Mouse (Mus musculus): ENCODE measurements at regions not wholly inside any gene's neighbourhood (a gene's known extent, or its start where the extent isn't known, plus 50 kb on each side); places are given as distances from the start of the nearest gene placed in this dataset.

DNA sequence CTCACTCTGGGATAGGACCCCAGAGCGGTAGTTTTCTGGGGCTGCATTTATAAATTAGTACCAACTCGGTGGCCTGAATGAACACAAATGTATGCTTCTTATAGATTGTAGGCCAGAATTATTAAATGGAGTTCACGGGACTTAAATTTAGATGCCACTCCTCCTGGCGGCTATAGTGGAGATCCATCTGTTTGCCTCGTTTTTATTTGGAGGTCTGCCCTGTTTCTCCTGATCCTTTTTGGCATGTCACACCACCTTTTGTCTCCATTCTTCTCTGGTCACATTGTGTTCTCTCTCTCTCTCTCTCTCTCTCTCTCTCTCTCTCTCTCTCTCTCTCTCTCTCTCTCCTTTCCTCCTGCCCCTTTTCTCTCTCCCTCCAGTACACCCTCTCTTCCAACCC is 217.5 kb downstream of the Pik3r1 start:
- WGBS = 60% methylated on average over 5 of the region's 5 CpGs
- Histone ChIP-seq H3K4me2 (no peak overlapping the region), H3K36me3 (replicated peaks) (no peaks in the 10 kb centered on the region), H3K4me3 (no peak overlapping the region), H3K9ac (no peak overlapping the region), H3K4me1 (no peaks in the 10 kb centered on the region), H3K27ac (no peak overlapping the region), H3K9me3 (no peaks in the 10 kb centered on the region), H3K27me3 (replicated peaks) (no peaks in the 10 kb centered on the region)
- no peak for ATAC-seq (replicated peaks)

DNA sequence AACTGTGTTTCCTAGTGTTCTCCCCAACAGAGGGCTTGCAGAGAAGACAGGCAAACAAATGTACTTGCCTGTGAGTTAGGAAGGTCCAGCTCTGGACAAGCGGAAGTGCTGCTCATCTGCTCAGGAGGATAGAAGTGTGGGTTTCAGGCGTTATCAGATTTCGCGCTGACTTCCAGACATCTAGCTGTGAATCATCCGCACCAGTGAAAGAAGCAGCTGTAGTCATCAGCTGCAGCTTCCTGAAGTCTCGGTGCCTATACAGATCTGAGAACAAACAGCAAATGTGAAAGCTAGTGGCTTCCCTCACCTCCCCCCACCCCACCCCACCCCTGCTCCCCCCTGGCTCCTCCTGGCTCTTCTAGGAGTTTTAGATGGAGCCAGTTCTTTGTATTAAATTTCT is 220.1 kb downstream of the Pik3r1 start:
- no peaks in the 10 kb centered on the region for H3K27me3 ChIP-seq (replicated peaks)
- no peaks in the 10 kb centered on the region for H3K36me3 ChIP-seq (replicated peaks)
- H3K4me1 ChIP-seq = no peaks in the 10 kb centered on the region
- H3K27ac ChIP-seq = no peak overlapping the region
- ATAC-seq (replicated peaks) = no peak
- WGBS = 51% methylated on average over 6 of the region's 6 CpGs
- no peaks in the 10 kb centered on the region for H3K9me3 ChIP-seq
- no peak overlapping the region for H3K4me3 ChIP-seq
- no peak overlapping the region for H3K9ac ChIP-seq
- H3K4me2 ChIP-seq = no peak overlapping the region

- 90% methylated on average over 2 of the region's 2 CpGs for WGBS
- no peak overlapping the region for H3K4me2 ChIP-seq
- no peak overlapping the region for H3K27ac ChIP-seq
- no peaks in the 10 kb centered on the region for H3K9me3 ChIP-seq
- no peak overlapping the region for H3K9ac ChIP-seq
- H3K27me3 ChIP-seq (replicated peaks) = no peaks in the 10 kb centered on the region
- H3K4me3 ChIP-seq = no peak overlapping the region
- no peaks in the 10 kb centered on the region for H3K36me3 ChIP-seq (replicated peaks)
- no peak for ATAC-seq (replicated peaks)
- H3K4me1 ChIP-seq = no peaks in the 10 kb centered on the region
These were observed 220.7 kb downstream of the Pik3r1 start for GRCm38 (mm10) chr13:101547365-101547764.

- no peak overlapping the region for H3K4me3 ChIP-seq
- H3K4me2 ChIP-seq = no peak overlapping the region
- no peaks in the 10 kb centered on the region for H3K9me3 ChIP-seq
- WGBS = 29% methylated on average over 6 of the region's 6 CpGs
- ATAC-seq (replicated peaks) = no peak
- H3K36me3 ChIP-seq (replicated peaks) = no peaks in the 10 kb centered on the region
- H3K27ac ChIP-seq = no peak overlapping the region
- H3K27me3 ChIP-seq (replicated peaks) = no peaks in the 10 kb centered on the region
- no peak overlapping the region for H3K9ac ChIP-seq
- H3K4me1 ChIP-seq = no peaks in the 10 kb centered on the region
These were observed 222.5 kb downstream of the Pik3r1 start for GRCm38 (mm10) chr13:101545344-101546181.

- Histone ChIP-seq H3K4me3 (no peak overlapping the region), H3K4me1 (no peaks in the 10 kb centered on the region), H3K27ac (no peak overlapping the region), H3K9me3 (no peaks in the 10 kb centered on the region), H3K27me3 (replicated peaks) (no peaks in the 10 kb centered on the region), H3K9ac (no peak overlapping the region), H3K36me3 (replicated peaks) (no peaks in the 10 kb centered on the region), H3K4me2 (no peak overlapping the region)
- WGBS = 46% methylated on average over 14 of the region's 14 CpGs
- ATAC-seq (replicated peaks) = peak; percentile 45; the same call in 1 of the 2 replicates
These were observed 227.4 kb downstream of the Pik3r1 start for GRCm38 (mm10) chr13:101540391-101541191.

DNA sequence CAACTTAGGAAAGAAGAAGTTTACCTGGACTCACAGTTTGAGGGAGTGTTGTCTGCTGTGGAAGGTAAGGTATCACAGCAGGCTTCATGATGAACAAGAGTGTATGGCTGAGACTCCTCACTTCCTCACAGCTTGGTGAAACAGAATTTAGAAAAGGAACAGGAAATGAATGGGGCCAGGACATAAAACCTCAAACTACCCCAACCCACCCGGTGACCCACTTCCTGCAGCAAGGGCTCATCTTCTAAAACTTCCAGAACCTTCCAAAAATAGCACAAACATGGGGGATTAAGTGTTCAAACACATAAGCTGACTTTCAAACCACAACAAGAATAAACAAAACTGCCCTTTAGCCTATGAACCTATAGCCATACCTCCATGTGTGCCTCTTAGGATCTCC is 229.9 kb downstream of the Pik3r1 start:
- no peaks in the 10 kb centered on the region for H3K9me3 ChIP-seq
- H3K4me1 ChIP-seq = peaks cover 10% of the 10 kb centered on the region
- H3K27ac ChIP-seq = no peak overlapping the region
- H3K4me2 ChIP-seq = no peak overlapping the region
- no peaks in the 10 kb centered on the region for H3K27me3 ChIP-seq (replicated peaks)
- no peak for ATAC-seq (replicated peaks)
- no peaks in the 10 kb centered on the region for H3K36me3 ChIP-seq (replicated peaks)
- no peak overlapping the region for H3K4me3 ChIP-seq
- 88% methylated on average over 1 of the region's 1 CpGs for WGBS
- H3K9ac ChIP-seq = no peak overlapping the region

DNA sequence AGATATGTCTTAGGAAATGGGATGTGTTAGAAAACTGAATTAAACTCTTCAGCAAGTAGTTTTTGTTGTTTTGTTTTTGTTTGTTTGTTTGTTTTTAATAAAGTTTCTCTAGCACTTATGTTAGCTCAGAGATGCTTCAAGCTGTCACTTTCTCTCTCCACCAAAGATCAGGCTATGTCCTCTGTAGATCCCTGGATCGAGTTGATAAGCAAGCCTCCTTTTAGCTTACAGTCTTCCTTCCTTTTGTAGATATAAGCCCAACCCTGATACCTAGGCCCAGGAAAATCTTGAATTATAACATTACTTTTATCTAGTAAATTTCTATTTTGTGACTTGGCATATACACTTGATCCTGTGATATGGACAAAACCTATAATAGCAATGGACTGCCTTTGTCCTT is 232.0 kb downstream of the Pik3r1 start:
- Histone ChIP-seq H3K9me3 (no peaks in the 10 kb centered on the region), H3K4me2 (no peak overlapping the region), H3K9ac (no peak overlapping the region), H3K4me1 (peaks cover 10% of the 10 kb centered on the region), H3K27ac (no peak overlapping the region), H3K36me3 (replicated peaks) (no peaks in the 10 kb centered on the region), H3K27me3 (replicated peaks) (no peaks in the 10 kb centered on the region), H3K4me3 (no peak overlapping the region)
- 92% methylated on average over 1 of the region's 1 CpGs for WGBS
- ATAC-seq (replicated peaks) = no peak

GRCm38 (mm10) chr13:101535331-101535866 is 232.6 kb downstream of the Pik3r1 start:
- H3K4me1 ChIP-seq = peaks cover 10% of the 10 kb centered on the region
- ATAC-seq (replicated peaks) = no peak
- no peak overlapping the region for H3K4me2 ChIP-seq
- no peaks in the 10 kb centered on the region for H3K36me3 ChIP-seq (replicated peaks)
- H3K27ac ChIP-seq = peak overlapping the region; percentile 22; the same call in 1 of the 2 replicates
- H3K9ac ChIP-seq = no peak overlapping the region
- no peaks in the 10 kb centered on the region for H3K9me3 ChIP-seq
- WGBS = 84% methylated on average over 3 of the region's 3 CpGs
- no peaks in the 10 kb centered on the region for H3K27me3 ChIP-seq (replicated peaks)
- no peak overlapping the region for H3K4me3 ChIP-seq

GRCm38 (mm10) chr13:101534490-101534889 is 233.5 kb downstream of the Pik3r1 start:
- Histone ChIP-seq H3K4me3 (no peak overlapping the region), H3K9ac (no peak overlapping the region), H3K4me1 (peaks cover 10% of the 10 kb centered on the region), H3K27ac (peak overlapping the region; percentile 22; the same call in 1 of the 2 replicates), H3K36me3 (replicated peaks) (no peaks in the 10 kb centered on the region), H3K9me3 (no peaks in the 10 kb centered on the region), H3K4me2 (no peak overlapping the region), H3K27me3 (replicated peaks) (no peaks in the 10 kb centered on the region)
- peak; percentile 52; the same call in 1 of the 2 replicates for ATAC-seq (replicated peaks)
- WGBS = 25% methylated on average over 6 of the region's 6 CpGs

DNA sequence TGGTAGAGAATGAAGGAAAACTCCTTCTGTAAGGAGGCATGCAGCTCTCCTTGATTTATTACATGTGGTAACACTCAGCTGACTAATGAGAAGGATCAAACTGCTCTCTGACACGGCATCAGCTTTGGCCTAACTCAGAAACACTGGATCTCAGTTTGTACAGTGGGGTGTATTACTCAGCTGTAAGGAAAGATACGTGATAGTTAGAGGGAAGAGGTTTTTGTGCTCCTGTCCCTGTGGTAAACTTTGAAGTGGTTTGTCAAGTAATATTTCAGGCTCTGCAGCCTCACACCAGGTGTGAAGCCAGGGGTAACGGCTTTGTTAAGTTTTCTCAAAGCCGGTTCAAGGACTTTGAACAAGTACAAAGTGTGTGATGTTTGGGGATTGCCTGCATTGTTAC is 235.1 kb downstream of the Pik3r1 start:
- ATAC-seq (replicated peaks) = no peak
- Histone ChIP-seq H3K4me1 (peaks cover 10% of the 10 kb centered on the region), H3K27ac (no peak overlapping the region), H3K9me3 (no peaks in the 10 kb centered on the region), H3K4me3 (no peak overlapping the region), H3K9ac (no peak overlapping the region), H3K4me2 (no peak overlapping the region), H3K27me3 (replicated peaks) (no peaks in the 10 kb centered on the region), H3K36me3 (replicated peaks) (no peaks in the 10 kb centered on the region)
- 80% methylated on average over 4 of the region's 4 CpGs for WGBS

DNA sequence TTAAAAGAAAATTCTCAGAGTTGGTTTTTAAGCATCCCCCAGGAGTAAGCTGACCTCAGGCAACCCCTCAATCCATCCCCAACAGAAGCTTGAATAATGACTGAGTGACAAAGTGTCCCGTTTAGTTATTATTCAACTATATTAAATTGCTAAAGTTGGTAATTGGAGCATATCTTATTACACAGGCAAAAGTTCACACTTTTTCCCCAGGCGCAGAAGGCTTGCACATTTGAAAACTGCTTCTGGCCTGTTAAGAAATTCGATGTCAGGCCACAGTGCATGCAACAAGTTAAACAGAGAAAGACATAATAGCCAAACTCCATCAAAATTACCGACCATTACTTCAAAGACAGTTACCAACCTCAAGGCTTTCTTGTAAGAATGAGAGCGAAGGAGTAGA is 240.3 kb downstream of the Pik3r1 start:
- H3K36me3 ChIP-seq (replicated peaks) = no peaks in the 10 kb centered on the region
- no peaks in the 10 kb centered on the region for H3K27me3 ChIP-seq (replicated peaks)
- no peak overlapping the region for H3K9ac ChIP-seq
- H3K9me3 ChIP-seq = no peaks in the 10 kb centered on the region
- 87% methylated on average over 5 of the region's 5 CpGs for WGBS
- H3K4me1 ChIP-seq = no peaks in the 10 kb centered on the region
- H3K4me3 ChIP-seq = no peak overlapping the region
- ATAC-seq (replicated peaks) = no peak
- no peak overlapping the region for H3K4me2 ChIP-seq
- no peak overlapping the region for H3K27ac ChIP-seq

DNA sequence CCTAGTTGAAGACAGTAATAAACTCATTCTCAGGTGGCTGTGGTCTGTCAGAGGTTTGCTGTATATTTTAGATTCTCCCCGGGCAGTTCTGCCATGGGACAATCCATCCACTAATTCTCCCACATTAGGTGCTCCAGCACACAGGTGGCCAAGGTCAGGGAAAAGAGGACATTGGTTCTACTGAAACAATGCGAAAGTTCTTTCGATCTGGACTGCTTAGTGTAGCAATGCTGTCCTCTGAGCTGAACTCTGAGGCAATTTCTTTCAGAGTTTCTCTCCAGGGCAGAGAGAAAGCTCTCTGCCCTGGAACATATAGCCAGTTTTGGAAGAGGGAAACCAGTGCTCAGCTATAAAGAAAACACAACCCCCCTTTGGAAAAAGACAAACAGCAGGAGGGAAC is 243.2 kb downstream of the Pik3r1 start:
- 92% methylated on average over 3 of the region's 3 CpGs for WGBS
- Histone ChIP-seq H3K4me2 (no peak overlapping the region), H3K36me3 (replicated peaks) (no peaks in the 10 kb centered on the region), H3K9me3 (no peaks in the 10 kb centered on the region), H3K4me3 (no peak overlapping the region), H3K27ac (no peak overlapping the region), H3K9ac (no peak overlapping the region), H3K27me3 (replicated peaks) (no peaks in the 10 kb centered on the region), H3K4me1 (no peaks in the 10 kb centered on the region)
- ATAC-seq (replicated peaks) = no peak
